8 mouse cellular contexts compared by ENCODE assay signal in genomic region chr5:122811364-122812079, GRCm38 (mm10). TPM values are rescaled to one million over a fixed set of nuclear protein-coding genes. Genes with fewer than 3 reads are reported as not detected.
DNase-seq lines count a peak whose midpoint lies in the region; ATAC-seq and TF ChIP-seq lines count a peak whose summit lies in the region.
"Had no signal": no experiment of that assay in that cellular context is flagged by ENCODE, and none has a peak within 500 bp of the region (broad histone marks: within the 10 kb centered on the region; RNA-seq: fewer than 3 reads in every experiment).

No protein-coding gene starts in this region.

- H3K36me3 ChIP-seq in midbrain, embryonic 11.5 days (ENCODE audit: control insufficient read depth, insufficient read depth, low read length) = peaks cover 26% of the 10 kb centered on the region
- H3K36me3 ChIP-seq in midbrain, embryonic 16.5 days (ENCODE audit: control insufficient read depth, insufficient read depth, low read length) = peaks cover 40% of the 10 kb centered on the region
- peaks cover 81% of the 10 kb centered on the region for H3K36me3 ChIP-seq in liver, embryonic 14.5 days (replicated peaks; ENCODE audit: control insufficient read depth, insufficient read depth, low read depth)

- no peaks in the 10 kb centered on the region for H3K4me1 ChIP-seq in midbrain, embryonic 11.5 days (ENCODE audit: control insufficient read depth, insufficient read depth, low read length)
- H3K4me1 ChIP-seq in midbrain, embryonic 16.5 days (ENCODE audit: control insufficient read depth, insufficient read depth, low read length) = no peaks in the 10 kb centered on the region
- H3K4me1 ChIP-seq in liver, embryonic 14.5 days (replicated peaks; ENCODE audit: control insufficient read depth in 2 of 2, insufficient read depth in 2 of 2, low read length in 1 of 2) = no peaks in the 10 kb centered on the region
- H3K4me1 ChIP-seq: hindbrain, embryonic 15.5 days had no signal

- ATAC-seq in midbrain, embryonic 11.5 days (ENCODE audit: low FRiP score) = no peak
- no peak for ATAC-seq in midbrain, embryonic 16.5 days
- ATAC-seq in liver, embryonic 14.5 days (ENCODE audit: insufficient read depth) = 0 out of 2 replicates have a peak, but pooled peaks have one; percentile 45

- WGBS in midbrain, embryonic 11.5 days = 94% methylated on average over 9 of the region's 9 CpGs
- 91% methylated on average over 9 of the region's 9 CpGs for WGBS in midbrain, embryonic 16.5 days
- 83% methylated on average over 9 of the region's 9 CpGs for WGBS in liver, embryonic 14.5 days (ENCODE audit: insufficient replicate concordance)

- TF ChIP-seq EP300 in liver, embryonic 14.5 days (IDR thresholded peaks at IDR 0.05; ENCODE audit: low read depth) = no peak

- peak; percentile 94 for DNase-seq in midbrain, embryonic 11.5 days (ENCODE audit: low spot score, missing footprints)
- DNase-seq in R1 (ENCODE audit: low read depth, low spot score) = peak; percentile 81
- peak; percentile 73 to 76 for DNase-seq in cerebellum, postnatal 36 days
- DNase-seq in heart, postnatal 36 days = peak; percentile 52 to 73
- peak; percentile 58 to 60 (median 60) for DNase-seq in liver, embryonic 14.5 days (ENCODE audit: low read depth in 3 of 3, low spot score in 3 of 3)
- peak; percentile 70 for DNase-seq in right cerebral cortex, postnatal 14 days

- no peak overlapping the region for H3K27ac ChIP-seq in midbrain, embryonic 11.5 days (ENCODE audit: low read depth, low read length)
- no peak overlapping the region for H3K27ac ChIP-seq in midbrain, embryonic 16.5 days (ENCODE audit: low read length)
- no peak overlapping the region for H3K27ac ChIP-seq in liver, embryonic 14.5 days
- H3K27ac ChIP-seq: hindbrain, embryonic 15.5 days had no signal

- no peak overlapping the region for H3K4me3 ChIP-seq in midbrain, embryonic 11.5 days (ENCODE audit: low read depth, low read length)
- H3K4me3 ChIP-seq in midbrain, embryonic 16.5 days (ENCODE audit: low read depth, low read length) = no peak overlapping the region
- no peak overlapping the region for H3K4me3 ChIP-seq in liver, embryonic 14.5 days (ENCODE audit: insufficient read depth in 1 of 2, low read depth in 2 of 2, low read length in 2 of 2)
- H3K4me3 ChIP-seq: hindbrain, embryonic 15.5 days had no signal

- no peaks in the 10 kb centered on the region for H3K27me3 ChIP-seq in midbrain, embryonic 11.5 days (ENCODE audit: control insufficient read depth, insufficient read depth, low read length)
- no peaks in the 10 kb centered on the region for H3K27me3 ChIP-seq in midbrain, embryonic 16.5 days (ENCODE audit: control insufficient read depth, insufficient read depth, low read depth, low read length)
- no peaks in the 10 kb centered on the region for H3K27me3 ChIP-seq in liver, embryonic 14.5 days (ENCODE audit: control insufficient read depth, insufficient read depth, low read length)
- H3K27me3 ChIP-seq: hindbrain, embryonic 15.5 days had no signal

- H3K9ac ChIP-seq in midbrain, embryonic 11.5 days (ENCODE audit: low read length) = no peak overlapping the region
- H3K9ac ChIP-seq in midbrain, embryonic 16.5 days (ENCODE audit: low read depth, low read length) = no peak overlapping the region
- no peak overlapping the region for H3K9ac ChIP-seq in liver, embryonic 14.5 days (replicated peaks)
- H3K9ac ChIP-seq: hindbrain, embryonic 15.5 days had no signal

- intact Hi-C loops in heart, postnatal 36 days (cut with DNase I) = loop anchor here (2.0 kb wide), 1 partner anchor 69 kb away; no protein-coding TSS in a partner anchor

- H3K9me3 ChIP-seq in midbrain, embryonic 11.5 days (ENCODE audit: control insufficient read depth, low read length) = no peaks in the 10 kb centered on the region
- H3K9me3 ChIP-seq in midbrain, embryonic 16.5 days (replicated peaks; ENCODE audit: control insufficient read depth, low read length, poor library complexity, severe bottlenecking) = no peaks in the 10 kb centered on the region
- H3K9me3 ChIP-seq in liver, embryonic 14.5 days (ENCODE audit: control insufficient read depth, low read length) = no peaks in the 10 kb centered on the region
- H3K9me3 ChIP-seq: hindbrain, embryonic 15.5 days had no signal

- peak; percentile 85 for TF ChIP-seq CTCF in liver, embryonic 14.5 days (IDR thresholded peaks at IDR 0.05; ENCODE audit: low read depth)

- no peak overlapping the region for H3K4me2 ChIP-seq in midbrain, embryonic 11.5 days
- H3K4me2 ChIP-seq in midbrain, embryonic 16.5 days (ENCODE audit: low read length) = no peak overlapping the region
- no peak overlapping the region for H3K4me2 ChIP-seq in liver, embryonic 14.5 days (ENCODE audit: low read depth)
- H3K4me2 ChIP-seq: hindbrain, embryonic 15.5 days had no signal

RNA-seq across cellular contexts. Expression of gene Anapc5, which starts 9.6 kb away (rescaled TPM):
- polyA plus RNA-seq in midbrain, embryonic 11.5 days (2014; fragmentation: Nextera tagmentation; extraction: Ambion mirVana) = 497 and 528 TPM in 2 replicates
- 520 and 546 TPM in 2 replicates for polyA plus RNA-seq in midbrain, embryonic 16.5 days (2015; fragmentation: Nextera tagmentation; extraction: Ambion mirVana)
- total RNA-seq in heart, postnatal 36 days (2021) = 100 to 1,000 TPM; 163 to 171 TPM
- polyA plus RNA-seq in liver, embryonic 14.5 days (2012; rRNA removed) = 135 and 156 TPM in 2 replicates
- polyA plus RNA-seq in liver, embryonic 14.5 days (2014; fragmentation: Nextera tagmentation; extraction: Ambion mirVana) = 219 and 229 TPM in 2 replicates

RNA-seq across cellular contexts. Expression of gene Camkk2, which starts 32.3 kb away (rescaled TPM):
- 18.5 and 18.6 TPM in 2 replicates for polyA plus RNA-seq in midbrain, embryonic 11.5 days (2014; fragmentation: Nextera tagmentation; extraction: Ambion mirVana)
- 63.4 and 69.5 TPM in 2 replicates for polyA plus RNA-seq in midbrain, embryonic 16.5 days (2015; fragmentation: Nextera tagmentation; extraction: Ambion mirVana)
- total RNA-seq in heart, postnatal 36 days (2021) = 10 to 100 TPM in 1 of 2 experiments, 1 to 10 TPM in 1; 9.2 to 11.2 TPM
- polyA plus RNA-seq in liver, embryonic 14.5 days (2012; rRNA removed) = 5.3 and 5.9 TPM in 2 replicates
- 6.3 and 8.3 TPM in 2 replicates for polyA plus RNA-seq in liver, embryonic 14.5 days (2014; fragmentation: Nextera tagmentation; extraction: Ambion mirVana)

RNA-seq across cellular contexts. Expression of gene Rnf34, which starts 38.3 kb away (rescaled TPM):
- 54.9 and 65.9 TPM in 2 replicates for polyA plus RNA-seq in midbrain, embryonic 11.5 days (2014; fragmentation: Nextera tagmentation; extraction: Ambion mirVana)
- 48.3 and 50.7 TPM in 2 replicates for polyA plus RNA-seq in midbrain, embryonic 16.5 days (2015; fragmentation: Nextera tagmentation; extraction: Ambion mirVana)
- 10 to 100 TPM; 25.6 to 30.1 TPM for total RNA-seq in heart, postnatal 36 days (2021)
- polyA plus RNA-seq in liver, embryonic 14.5 days (2012; rRNA removed) = 5.4 and 6.6 TPM in 2 replicates
- 12.2 and 13.2 TPM in 2 replicates for polyA plus RNA-seq in liver, embryonic 14.5 days (2014; fragmentation: Nextera tagmentation; extraction: Ambion mirVana)
